Mouse (Mus musculus) T-helper 2 cell (primary cell): ENCODE results near the gene Zdhhc22.

Experiments
- in situ Hi-C: fragments of 300-600 bp; cut with MboI, MseI; formaldehyde crosslinking; loops from one replicate; pipeline ENCODE4 v1.15.1; 2025; ENCODE audit warnings: high pct_unique_total_duplicates

Gene Zdhhc22

GRCm38 (mm10) chr12:86995931-86996330 is 5.7 kb upstream of the Zdhhc22 start:
- in situ Hi-C loops = no loop called here

- in situ Hi-C loops = no loop called here
Measured at GRCm38 (mm10) chr12:86994776-86995175, 4.5 kb upstream of the Zdhhc22 start.

- in situ Hi-C loops = no loop called here
Measured at GRCm38 (mm10) chr12:86994166-86994565, 3.9 kb upstream of the Zdhhc22 start.

GRCm38 (mm10) chr12:86990755-86991110 is 503 bp upstream of the Zdhhc22 start:
- in situ Hi-C loops = no loop called here

- in situ Hi-C loops = no loop called here
Measured at GRCm38 (mm10) chr12:86989378-86989777, 852 bp downstream of the Zdhhc22 start.

- in situ Hi-C loops = no loop called here
Measured at GRCm38 (mm10) chr12:86988227-86988626, 2.0 kb downstream of the Zdhhc22 start.

- in situ Hi-C loops = no loop called here
Measured at GRCm38 (mm10) chr12:86986562-86986961, 3.7 kb downstream of the Zdhhc22 start.

GRCm38 (mm10) chr12:86984194-86984555 is 6.1 kb downstream of the Zdhhc22 start:
- in situ Hi-C loops = no loop called here

GRCm38 (mm10) chr12:86983470-86984193 is 6.6 kb downstream of the Zdhhc22 start:
- in situ Hi-C loops = no loop called here

- in situ Hi-C loops = no loop called here
Measured at GRCm38 (mm10) chr12:86981180-86981579, 9.1 kb downstream of the Zdhhc22 start.

- in situ Hi-C loops = no loop called here
Measured at GRCm38 (mm10) chr12:86977833-86978232, 12.4 kb downstream of the Zdhhc22 start.

GRCm38 (mm10) chr12:86976511-86977168 is 13.6 kb downstream of the Zdhhc22 start:
- in situ Hi-C loops = no loop called here

GRCm38 (mm10) chr12:86975761-86976160 is 14.5 kb downstream of the Zdhhc22 start:
- in situ Hi-C loops = no loop called here

GRCm38 (mm10) chr12:86974387-86975288 is 15.6 kb downstream of the Zdhhc22 start:
- in situ Hi-C loops = no loop called here

- in situ Hi-C loops = no loop called here
Measured at GRCm38 (mm10) chr12:86973706-86974105, 16.5 kb downstream of the Zdhhc22 start.

- in situ Hi-C loops = no loop called here
Measured at GRCm38 (mm10) chr12:86973216-86973615, 17.0 kb downstream of the Zdhhc22 start.

- in situ Hi-C loops = no loop called here
Measured at GRCm38 (mm10) chr12:86971089-86971488, 19.1 kb downstream of the Zdhhc22 start.

GRCm38 (mm10) chr12:86969220-86969601 is 21.0 kb downstream of the Zdhhc22 start:
- in situ Hi-C loops = no loop called here

- in situ Hi-C loops = no loop called here
Measured at GRCm38 (mm10) chr12:86968468-86969219, 21.6 kb downstream of the Zdhhc22 start.

- in situ Hi-C loops = no loop called here
Measured at GRCm38 (mm10) chr12:86965237-86965799, 24.9 kb downstream of the Zdhhc22 start.
